Mouse (Mus musculus) lung, postnatal 0 days (tissue): ENCODE measurements around the gene Gm42878. TPM values are rescaled to one million over a fixed set of nuclear protein-coding genes. Genes with fewer than 3 reads are reported as not detected.
"Not testable (repeated sequence)": the region's sequence is repeated elsewhere in the genome, so short reads cannot be mapped to it uniquely, and the experiment has no call there.

Source experiments
- ATAC-seq: fragments of 200-750 bp; cut with Nextera tagmentation; 2 replicates; pipeline ENCODE4 v1.8.0; 2017; ENCODE audit warnings: moderate library complexity
- DNase-seq: peaks from one replicate; pipeline ENCODE4 v3.0.0-alpha.2; 2016; ENCODE audit warnings: low spot score
- H3K27ac ChIP-seq: fragments of 300-500 bp; sonication (generic); 2 replicates; pipeline ENCODE4 v1.5.1; 2014; ENCODE audit warnings: antibody characterized with exemption, mild to moderate bottlenecking, low read length, mixed read lengths
- H3K27me3 ChIP-seq: fragments of 300-500 bp; sonication (generic); replicated peaks from 2 replicates; pipeline ENCODE4 v1.6.1; 2014; ENCODE audit warnings: low read length, mixed read lengths; ENCODE audit not compliant: insufficient read depth
- H3K36me3 ChIP-seq: fragments of 300-500 bp; sonication (generic); 2 replicates; pipeline ENCODE4 v1.6.1; 2014; ENCODE audit warnings: low read length, mixed read lengths; ENCODE audit not compliant: insufficient read depth
- H3K4me1 ChIP-seq: fragments of 300-500 bp; sonication (generic); 2 replicates; pipeline ENCODE4 v1.6.1; 2014; ENCODE audit warnings: antibody characterized with exemption, low read depth, low read length, mixed read lengths; ENCODE audit not compliant: insufficient read depth
- H3K4me2 ChIP-seq: fragments of 300-500 bp; sonication (generic); replicated peaks from 2 replicates; pipeline ENCODE4 v1.6.1; 2014; ENCODE audit warnings: low read depth, mild to moderate bottlenecking, low read length, moderate library complexity, mixed read lengths
- H3K4me3 ChIP-seq: fragments of 300-500 bp; sonication (generic); 2 replicates; pipeline ENCODE4 v1.5.1; 2014; ENCODE audit warnings: low read depth, low read length
- H3K9ac ChIP-seq: fragments of 300-500 bp; sonication (generic); replicated peaks from 2 replicates; pipeline ENCODE4 v1.6.1; 2014; ENCODE audit warnings: low read depth, mild to moderate bottlenecking
- H3K9me3 ChIP-seq: fragments of 300-500 bp; sonication (generic); 2 replicates; pipeline ENCODE4 v1.6.1; 2016; ENCODE audit warnings: low read length, mixed read lengths
- CTCF ChIP-seq: IDR thresholded peaks from 2 replicates; pipeline ENCODE4 v1.5.1; 2016; ENCODE audit warnings: antibody characterized with exemption, mild to moderate bottlenecking
- EP300 ChIP-seq: IDR thresholded peaks from 2 replicates; pipeline ENCODE4 v1.6.1; 2016; ENCODE audit warnings: antibody characterized with exemption, mild to moderate bottlenecking, control low read depth
- WGBS: fragments of 180-500 bp; shearing (Covaris S2); extraction: QIAGEN DNeasy Blood & Tissue Kit; methylation state at CpG from one replicate; pipeline ENCODE4 v1.1.7; 2014; 5-methylcytosine and 5-hydroxymethylcytosine counted together
- polyA plus RNA-seq: library from polyadenylated mRNA; unstranded; fragments of >200 nt; fragmentation: Nextera tagmentation; extraction: Ambion mirVana; gene quantifications from 2 replicates; pipeline ENCODE4 v1.2.1, GENCODE M21; 2015

The Gm42878 gene
- polyA plus RNA-seq, 1 experiment from 2014 or later: not detected

DNA sequence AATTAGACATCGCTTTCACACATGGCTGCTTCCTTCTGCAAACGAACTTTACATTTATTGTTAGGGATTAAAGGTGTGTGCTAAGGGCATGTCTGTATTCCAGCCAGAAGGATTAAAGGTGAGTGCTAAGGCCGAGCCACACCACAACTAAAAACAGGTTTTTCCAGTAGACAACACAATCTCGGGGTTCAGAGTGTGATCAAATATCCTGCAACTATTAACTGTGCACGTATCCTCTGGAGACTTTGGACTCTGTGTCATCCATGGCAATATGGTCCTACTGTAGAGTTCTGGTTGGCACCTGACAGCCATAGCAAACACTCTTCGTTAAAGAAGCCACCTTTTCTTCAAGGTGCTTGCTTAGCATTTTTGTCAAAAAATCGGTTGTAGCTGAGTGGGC is 35.3 kb downstream of the Gm42878 start:
- Histone ChIP-seq H3K4me2 (no peak overlapping the region), H3K27ac (no peak overlapping the region), H3K4me3 (no peak overlapping the region), H3K9ac (no peak overlapping the region), H3K36me3 (no peaks in the 10 kb centered on the region), H3K4me1 (no peaks in the 10 kb centered on the region), H3K9me3 (no peaks in the 10 kb centered on the region), H3K27me3 (no peaks in the 10 kb centered on the region)
- DNase-seq (no peak), ATAC-seq (no peak)
- 72% methylated on average over 7 of the region's 7 CpGs for WGBS
- TF ChIP-seq EP300: no peak
- no peak for TF ChIP-seq CTCF

DNA sequence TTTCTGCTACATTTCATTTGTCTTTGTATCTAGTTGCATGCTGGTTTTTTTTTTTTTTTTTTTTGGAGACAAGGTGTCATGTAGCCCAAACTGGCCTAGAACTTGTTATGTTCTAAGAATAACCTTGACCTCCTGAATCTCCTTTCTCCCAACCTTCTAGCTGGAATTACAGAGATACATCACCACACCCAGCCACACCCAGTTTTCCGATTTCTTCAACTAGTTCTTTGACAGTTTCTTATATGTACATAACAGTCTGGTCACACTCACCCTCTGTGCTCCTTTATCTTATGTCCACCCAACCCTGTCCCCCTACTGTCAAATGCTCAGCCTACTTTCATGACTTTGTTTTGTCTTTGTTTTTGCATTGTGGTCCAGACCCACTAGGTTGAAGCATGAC is 38.4 kb downstream of the Gm42878 start:
- Histone ChIP-seq H3K27ac (no peak overlapping the region), H3K36me3 (no peaks in the 10 kb centered on the region), H3K4me3 (no peak overlapping the region), H3K4me1 (no peaks in the 10 kb centered on the region), H3K27me3 (no peaks in the 10 kb centered on the region), H3K9me3 (no peaks in the 10 kb centered on the region), H3K9ac (no peak overlapping the region), H3K4me2 (no peak overlapping the region)
- 94% methylated on average over 1 of the region's 1 CpGs for WGBS
- TF ChIP-seq CTCF: no peak
- no peak for TF ChIP-seq EP300
- ATAC-seq (no peak), DNase-seq (no peak)

DNA sequence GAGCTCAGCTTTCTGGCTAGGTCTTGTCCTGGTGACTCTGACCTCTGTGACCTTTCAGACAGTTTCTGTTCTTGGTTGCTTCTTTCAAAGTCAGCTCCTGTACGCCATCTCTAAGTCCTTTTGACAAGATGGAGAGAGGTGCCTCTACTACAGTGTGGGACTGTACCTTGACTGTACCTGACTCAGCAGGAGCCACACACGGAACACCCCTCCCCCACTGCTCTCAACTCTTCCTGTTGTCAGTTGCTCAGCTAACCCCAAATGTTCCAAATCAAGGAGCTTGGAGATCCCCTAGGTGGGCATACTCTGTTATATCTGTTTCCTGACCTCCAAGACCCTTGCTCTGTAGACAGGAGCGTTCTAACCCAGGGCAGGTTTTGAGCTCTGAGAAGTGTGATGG is 42.1 kb downstream of the Gm42878 start, which contains the start of gene Adam1b:
Gene Adam1b (minus strand): TSS at position 205 of the 400 bp plus-strand sequence.
- no peak for DNase-seq
- Histone ChIP-seq H3K9ac (no peak within 1 kb of the TSS), H3K27me3 (no peaks in the 10 kb centered on the region), H3K4me1 (no peaks in the 10 kb centered on the region), H3K4me2 (no peak within 1 kb of the TSS), H3K27ac (no peak within 1 kb of the TSS), H3K36me3 (no peaks in the 10 kb centered on the region), H3K9me3 (no peaks in the 10 kb centered on the region), H3K4me3 (no peak within 1 kb of the TSS)
- ATAC-seq: no peak
- no peak for TF ChIP-seq EP300
- TF ChIP-seq CTCF: no peak
- 80% methylated on average over 3 of the region's 3 CpGs for WGBS

DNA sequence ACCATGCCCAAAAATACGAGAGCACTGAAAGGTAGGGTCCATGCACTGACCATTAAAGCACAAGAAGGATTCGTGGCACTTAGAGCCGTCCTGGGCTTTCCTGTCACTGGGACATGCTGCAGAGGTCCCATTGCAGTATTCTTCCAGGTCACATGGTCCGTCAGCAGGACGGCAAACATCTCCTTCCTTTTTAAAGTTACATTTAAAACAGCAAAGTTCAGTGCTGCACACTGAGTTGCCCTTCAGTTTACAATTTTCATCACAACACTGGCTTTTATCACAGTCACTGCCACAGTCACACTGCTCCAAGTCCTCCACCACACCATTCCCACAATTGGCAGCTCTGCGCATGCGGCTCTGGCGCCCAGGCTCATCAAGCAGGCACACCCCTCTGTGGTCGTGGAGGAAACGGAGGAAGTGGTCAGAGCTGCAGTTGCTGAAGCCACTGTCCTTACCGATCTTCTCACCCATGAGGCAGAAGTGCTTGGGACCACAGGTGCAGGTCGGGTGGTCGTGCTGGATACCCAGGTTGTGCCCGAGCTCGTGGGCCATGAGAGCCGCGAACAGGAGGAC is 43.8 kb downstream of the Gm42878 start:
- H3K9me3 ChIP-seq, H3K4me1 ChIP-seq, H3K36me3 ChIP-seq, H3K9ac ChIP-seq, H3K4me2 ChIP-seq, H3K4me3 ChIP-seq, H3K27me3 ChIP-seq, H3K27ac ChIP-seq, ATAC-seq, DNase-seq: not testable (repeated sequence)
- 69% methylated on average over 8 of the region's 17 CpGs for WGBS

DNA sequence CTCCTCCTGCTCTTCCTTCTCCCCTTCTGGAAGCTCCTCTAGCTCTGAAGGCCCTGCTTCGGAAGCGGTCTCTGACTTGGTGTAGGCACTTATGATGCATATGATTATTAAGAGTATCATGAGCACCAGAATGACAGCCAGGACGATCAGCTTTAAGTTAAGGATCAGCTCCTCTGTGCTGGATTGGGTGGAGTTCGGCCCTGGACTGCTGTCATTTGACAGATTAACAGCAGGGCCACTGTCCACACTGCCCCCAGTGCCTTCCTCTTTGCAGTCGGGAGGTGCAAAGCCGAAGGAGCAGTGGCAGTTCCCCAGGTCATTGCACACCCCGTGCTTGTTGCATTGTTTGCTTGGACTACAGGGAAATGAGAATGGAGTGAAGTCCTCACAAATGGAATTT is 44.6 kb downstream of the Gm42878 start:
- no peak overlapping the region for H3K4me2 ChIP-seq
- 55% methylated on average over 7 of the region's 7 CpGs for WGBS
- no peak for ATAC-seq
- H3K9me3 ChIP-seq: no peaks in the 10 kb centered on the region
- H3K27me3 ChIP-seq: no peaks in the 10 kb centered on the region
- no peaks in the 10 kb centered on the region for H3K36me3 ChIP-seq
- H3K4me1 ChIP-seq: no peaks in the 10 kb centered on the region
- no peak overlapping the region for H3K27ac ChIP-seq
- DNase-seq: no peak
- no peak overlapping the region for H3K9ac ChIP-seq
- TF ChIP-seq CTCF (no peak), EP300 (no peak)
- no peak overlapping the region for H3K4me3 ChIP-seq

DNA sequence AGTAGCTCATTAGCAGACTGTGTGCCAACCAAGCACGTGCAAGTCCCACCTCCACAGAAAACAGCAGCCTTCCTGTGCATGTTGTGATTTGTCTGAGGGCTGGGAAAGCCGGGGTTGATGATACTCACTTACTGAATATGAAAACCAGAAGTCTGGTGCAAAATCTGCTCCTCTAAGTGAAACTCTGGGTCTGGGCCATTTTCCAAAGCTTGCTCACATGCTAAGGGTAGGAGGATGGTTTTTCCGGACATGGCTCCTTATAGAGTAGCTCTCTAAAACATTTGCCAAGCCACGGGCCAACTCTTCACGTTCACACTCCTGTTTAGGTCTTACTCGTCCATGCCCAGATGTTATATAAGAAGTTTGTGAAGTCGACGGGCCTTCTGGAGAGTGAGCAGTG is 52.0 kb downstream of the Gm42878 start:
- H3K9me3 ChIP-seq: no peaks in the 10 kb centered on the region
- no peaks in the 10 kb centered on the region for H3K27me3 ChIP-seq
- no peak overlapping the region for H3K9ac ChIP-seq
- 56% methylated on average over 8 of the region's 8 CpGs for WGBS
- no peaks in the 10 kb centered on the region for H3K4me1 ChIP-seq
- DNase-seq (no peak), ATAC-seq (no peak)
- no peak overlapping the region for H3K27ac ChIP-seq
- no peak overlapping the region for H3K4me2 ChIP-seq
- TF ChIP-seq CTCF (no peak), EP300 (no peak)
- no peak overlapping the region for H3K4me3 ChIP-seq
- H3K36me3 ChIP-seq: no peaks in the 10 kb centered on the region

DNA sequence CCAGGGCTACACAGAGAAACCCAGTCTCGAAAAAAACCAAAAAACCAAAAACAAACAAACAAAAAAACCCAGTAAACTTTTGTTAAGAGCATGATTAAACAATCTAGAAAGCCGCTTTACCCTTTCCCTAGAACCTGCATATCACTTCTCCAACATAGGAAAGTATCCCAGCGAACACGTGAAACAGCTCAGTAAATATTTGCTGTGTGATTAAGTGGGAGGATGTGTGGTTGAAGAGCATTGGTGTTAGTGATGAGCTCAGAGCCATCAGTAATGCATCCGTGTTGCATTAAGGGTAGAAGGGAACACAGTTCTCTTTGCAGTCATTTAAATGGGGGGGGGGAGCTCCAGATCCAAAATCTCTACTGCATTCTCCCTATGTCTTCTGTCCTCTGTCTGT is 60.5 kb downstream of the Gm42878 start:
- ATAC-seq (no peak), DNase-seq (no peak)
- no peaks in the 10 kb centered on the region for H3K27me3 ChIP-seq
- no peak overlapping the region for H3K27ac ChIP-seq
- no peaks in the 10 kb centered on the region for H3K4me1 ChIP-seq
- no peak for TF ChIP-seq CTCF
- TF ChIP-seq EP300: no peak
- H3K9me3 ChIP-seq: no peaks in the 10 kb centered on the region
- H3K4me2 ChIP-seq: no peak overlapping the region
- no peak overlapping the region for H3K4me3 ChIP-seq
- no peaks in the 10 kb centered on the region for H3K36me3 ChIP-seq
- WGBS: 50% methylated on average over 5 of the region's 5 CpGs
- no peak overlapping the region for H3K9ac ChIP-seq
